Mouse (Mus musculus) mature B cell (primary cell): ENCODE results near the gene Scrt2.

Experiments used
- in situ Hi-C: fragments of 300-500 bp; cut with MboI; formaldehyde crosslinking; loops from 2 replicates; pipeline ENCODE4 v1.14.3; 2019

The Scrt2 gene

GRCm38 (mm10) chr2:152105318-152106224, 24.2 kb downstream of the Scrt2 start, which contains the start of gene Srxn1:
Gene Srxn1, plus strand, starts transcription at chr2:152105516.
- in situ Hi-C loops = loop anchor here (25.0 kb wide), 1 partner anchor 257 kb away; no protein-coding TSS in a partner anchor

- in situ Hi-C loops = loop anchor here (25.0 kb wide), 1 partner anchor 256 kb away; no protein-coding TSS in a partner anchor
These were observed 24.9 kb downstream of the Scrt2 start for GRCm38 (mm10) chr2:152106225-152106595.

GRCm38 (mm10) chr2:152106597-152106996, 25.3 kb downstream of the Scrt2 start:
- in situ Hi-C loops = loop anchor here (25.0 kb wide), 1 partner anchor 256 kb away; no protein-coding TSS in a partner anchor

- in situ Hi-C loops = loop anchor here (25.0 kb wide), 1 partner anchor 254 kb away; no protein-coding TSS in a partner anchor
These were observed 27.4 kb downstream of the Scrt2 start for GRCm38 (mm10) chr2:152108702-152109101.

- in situ Hi-C loops = loop anchor here (25.0 kb wide), 1 partner anchor 253 kb away; no protein-coding TSS in a partner anchor
These were observed 28.1 kb downstream of the Scrt2 start for GRCm38 (mm10) chr2:152109386-152109785.

GRCm38 (mm10) chr2:152111311-152111710, 30.0 kb downstream of the Scrt2 start:
- in situ Hi-C loops = loop anchor here (25.0 kb wide), 1 partner anchor 251 kb away; no protein-coding TSS in a partner anchor

GRCm38 (mm10) chr2:152111920-152112319, 30.6 kb downstream of the Scrt2 start:
- in situ Hi-C loops = loop anchor here (25.0 kb wide), 1 partner anchor 250 kb away; no protein-coding TSS in a partner anchor

GRCm38 (mm10) chr2:152112490-152112889, 31.2 kb downstream of the Scrt2 start:
- in situ Hi-C loops = loop anchor here (25.0 kb wide), 1 partner anchor 250 kb away; no protein-coding TSS in a partner anchor

GRCm38 (mm10) chr2:152112970-152113369, 31.6 kb downstream of the Scrt2 start:
- in situ Hi-C loops = loop anchor here (25.0 kb wide), 1 partner anchor 249 kb away; no protein-coding TSS in a partner anchor

GRCm38 (mm10) chr2:152114057-152114975, 33.0 kb downstream of the Scrt2 start:
- in situ Hi-C loops = loop anchor here (25.0 kb wide), 1 partner anchor 248 kb away; no protein-coding TSS in a partner anchor

- in situ Hi-C loops = loop anchor here (25.0 kb wide), 1 partner anchor 245 kb away; no protein-coding TSS in a partner anchor
These were observed 36.4 kb downstream of the Scrt2 start for GRCm38 (mm10) chr2:152117694-152118093.

GRCm38 (mm10) chr2:152119228-152119865, 38.0 kb downstream of the Scrt2 start:
- in situ Hi-C loops = loop anchor here (25.0 kb wide), 1 partner anchor 243 kb away; no protein-coding TSS in a partner anchor

- in situ Hi-C loops = loop anchor here (25.0 kb wide), 1 partner anchor 239 kb away; no protein-coding TSS in a partner anchor
These were observed 41.6 kb downstream of the Scrt2 start for GRCm38 (mm10) chr2:152122896-152123295.

- in situ Hi-C loops = no loop called here
These were observed 47.3 kb downstream of the Scrt2 start for GRCm38 (mm10) chr2:152128597-152128996.

- in situ Hi-C loops = no loop called here
These were observed 48.4 kb downstream of the Scrt2 start for GRCm38 (mm10) chr2:152129778-152130177.

GRCm38 (mm10) chr2:152132016-152132415, 50.7 kb downstream of the Scrt2 start:
- in situ Hi-C loops = no loop called here

- in situ Hi-C loops = no loop called here
These were observed 51.4 kb downstream of the Scrt2 start for GRCm38 (mm10) chr2:152132691-152133090.

GRCm38 (mm10) chr2:152139191-152139987, 58.1 kb downstream of the Scrt2 start:
- in situ Hi-C loops = no loop called here

- in situ Hi-C loops = no loop called here
These were observed 59.6 kb downstream of the Scrt2 start for GRCm38 (mm10) chr2:152140941-152141340.

- in situ Hi-C loops = no loop called here
These were observed 60.2 kb downstream of the Scrt2 start for GRCm38 (mm10) chr2:152141491-152141890.
